Mouse (Mus musculus) left cerebral cortex, adult 2 months (tissue): ENCODE results near the gene Diaph3. TPM values are rescaled to one million over a fixed set of nuclear protein-coding genes. Genes with fewer than 3 reads are reported as not detected.

ENCODE experiments used
- DNase-seq, 2 experiments: peaks; one replicate each; pipeline ENCODE4 v3.0.0; 2021 to 2022; ENCODE audit warnings: low spot score in 2 of 2, mixed read lengths in 1 of 2; ENCODE audit errors: extremely low spot score in 1 of 2
- H3K27ac ChIP-seq: fragments of 200-600 bp; 2 replicates; pipeline ENCODE4 v1.8.1; 2022
- H3K4me3 ChIP-seq: fragments of 200-600 bp; 2 replicates; pipeline ENCODE4 v1.8.1; 2022
- CTCF ChIP-seq: fragments of 200-600 bp; IDR thresholded peaks from 2 replicates; pipeline ENCODE4 v1.8.1; 2022; ENCODE audit warnings: antibody characterized with exemption, mild to moderate bottlenecking, moderate library complexity
- intact Hi-C: fragments of 180-260 bp; cut with DNase I; formaldehyde crosslinking; loops from one replicate; pipeline ENCODE4 v1.15.1; 2025
- total RNA-seq, 2 experiments: library from RNA; stranded (reverse); gene quantifications; 2 replicates each; pipeline ENCODE4 v1.2.3; 2021

Gene Diaph3
- total RNA-seq, 2 experiments from 2014 or later = 4.3 to 4.6 TPM

GRCm38 (mm10) chr14:86898898-86899297 is 242.1 kb downstream of the Diaph3 start:
- peak; percentile 53 for TF ChIP-seq CTCF
- H3K4me3 ChIP-seq = no peak overlapping the region
- DNase-seq = no peak
- intact Hi-C loops = loop anchor here (10.0 kb wide), 1 partner anchor 214 kb away; no protein-coding TSS in a partner anchor
- H3K27ac ChIP-seq = no peak overlapping the region

GRCm38 (mm10) chr14:86889070-86889804 is 251.8 kb downstream of the Diaph3 start:
- intact Hi-C loops = no loop called here
- no peak overlapping the region for H3K27ac ChIP-seq
- TF ChIP-seq CTCF = no peak
- H3K4me3 ChIP-seq = no peak overlapping the region
- DNase-seq = no peak

GRCm38 (mm10) chr14:86885417-86886098 is 255.5 kb downstream of the Diaph3 start:
- TF ChIP-seq CTCF = no peak
- Histone ChIP-seq H3K27ac (no peak overlapping the region), H3K4me3 (no peak overlapping the region)
- intact Hi-C loops = no loop called here
- DNase-seq = no peak

GRCm38 (mm10) chr14:86869536-86869935 is 271.5 kb downstream of the Diaph3 start:
- peak; percentile 34 for TF ChIP-seq CTCF
- Histone ChIP-seq H3K4me3 (no peak overlapping the region), H3K27ac (no peak overlapping the region)
- intact Hi-C loops = no loop called here
- peak in 1 of 2 experiments; percentile 16 for DNase-seq

GRCm38 (mm10) chr14:86867143-86867542 is 273.9 kb downstream of the Diaph3 start:
- no peak overlapping the region for H3K27ac ChIP-seq
- intact Hi-C loops = no loop called here
- TF ChIP-seq CTCF = no peak

GRCm38 (mm10) chr14:86864053-86864452 is 277.0 kb downstream of the Diaph3 start:
- DNase-seq = no peak
- Histone ChIP-seq H3K4me3 (no peak overlapping the region), H3K27ac (no peak overlapping the region)
- no peak for TF ChIP-seq CTCF
- intact Hi-C loops = loop anchor here (5.0 kb wide), 1 partner anchor 293 kb away; no protein-coding TSS in a partner anchor

More at GRCm38 (mm10) chr14:86867143-86867542, 273.9 kb downstream of the Diaph3 start:
- no peak overlapping the region for H3K4me3 ChIP-seq
- DNase-seq = no peak

GRCm38 (mm10) chr14:86861277-86861946 is 279.6 kb downstream of the Diaph3 start:
- no peak overlapping the region for H3K4me3 ChIP-seq
- intact Hi-C loops = loop anchor here (5.0 kb wide), 1 partner anchor 296 kb away; no protein-coding TSS in a partner anchor
- H3K27ac ChIP-seq = no peak overlapping the region
- no peak for TF ChIP-seq CTCF
- DNase-seq = no peak

- Histone ChIP-seq H3K27ac (no peak overlapping the region), H3K4me3 (no peak overlapping the region)
- intact Hi-C loops = no loop called here
- DNase-seq = no peak
- TF ChIP-seq CTCF = no peak
Observed at GRCm38 (mm10) chr14:86847154-86847810, 293.8 kb downstream of the Diaph3 start.

GRCm38 (mm10) chr14:86844075-86844474 is 297.0 kb downstream of the Diaph3 start:
- Histone ChIP-seq H3K27ac (no peak overlapping the region), H3K4me3 (no peak overlapping the region)
- no peak for TF ChIP-seq CTCF
- no peak for DNase-seq
- intact Hi-C loops = no loop called here

- H3K4me3 ChIP-seq = no peak overlapping the region
- no peak for DNase-seq
- intact Hi-C loops = no loop called here
- no peak for TF ChIP-seq CTCF
- no peak overlapping the region for H3K27ac ChIP-seq
Observed at GRCm38 (mm10) chr14:86837642-86838041, 303.4 kb downstream of the Diaph3 start.

GRCm38 (mm10) chr14:86834851-86835250 is 306.2 kb downstream of the Diaph3 start:
- DNase-seq = no peak

More at GRCm38 (mm10) chr14:86834851-86835250, 306.2 kb downstream of the Diaph3 start:
- intact Hi-C loops = no loop called here
- Histone ChIP-seq H3K4me3 (no peak overlapping the region), H3K27ac (no peak overlapping the region)
- no peak for TF ChIP-seq CTCF
